Mouse (Mus musculus): ENCODE results near the gene Itgad. TPM values are rescaled to one million over a fixed set of nuclear protein-coding genes. Genes with fewer than 3 reads are reported as not detected.

Itgad gene
- total RNA-seq, 2 experiments from 2014 or later, result 1.1 to 1.4 TPM

Other genes with a start within 250 kb of the Itgad start
- 10 to 100 TPM; 24.0 to 30.0 TPM for gene Kat8, start 241.9 kb upstream of the Itgad start, total RNA-seq (2021)
- under 1 TPM in 1 of 2 experiments, not detected in 1; 0.60 TPM for gene Prss8, start 224.3 kb upstream of the Itgad start, total RNA-seq (2021)
- gene Prss36, start 207.7 kb upstream of the Itgad start, total RNA-seq (2021), result 10 to 100 TPM; 12.2 to 12.4 TPM
- gene Fus, start 186.9 kb upstream of the Itgad start, total RNA-seq (2021), result 100 to 1,000 TPM; 328 to 375 TPM
- 1 to 10 TPM; 1.5 to 4.3 TPM for gene Pycard, start 160.5 kb upstream of the Itgad start, total RNA-seq (2021)
- under 1 TPM; 0.25 to 0.36 TPM for gene Trim72, start 150.4 kb upstream of the Itgad start, total RNA-seq (2021)
- 10 to 100 TPM; 11.1 to 13.1 TPM for gene Itgam, start 91.7 kb upstream of the Itgad start, total RNA-seq (2021)
- gene Gm49368, start 91.7 kb upstream of the Itgad start, total RNA-seq (2021), result under 1 TPM in 1 of 2 experiments, not detected in 1; 0.12 TPM
- gene Itgax, start 24.8 kb upstream of the Itgad start, total RNA-seq (2021), result under 1 TPM; 0.26 to 0.39 TPM
- 1 to 10 TPM; 3.5 to 8.1 TPM for gene Cox6a2, start 52.0 kb downstream of the Itgad start, total RNA-seq (2021)
- gene Armc5, start 83.0 kb downstream of the Itgad start, total RNA-seq (2021), result 10 to 100 TPM; 10.5 to 13.7 TPM
- gene 9130023H24Rik, start 83.7 kb downstream of the Itgad start, total RNA-seq (2021), result 1 to 10 TPM; 3.6 to 4.1 TPM
- gene Tgfb1i1, start 92.4 kb downstream of the Itgad start, total RNA-seq (2021), result 10 to 100 TPM; 22.6 to 24.1 TPM
- not detected for gene Slc5a2, start 111.3 kb downstream of the Itgad start, total RNA-seq (2021)
- gene BC017158, start 143.8 kb downstream of the Itgad start, total RNA-seq (2021), result 10 to 100 TPM; 23.6 to 24.6 TPM

All from layer of hippocampus, postnatal 14 days (tissue).